Mouse (Mus musculus) limb, embryonic 14.5 days (tissue): ENCODE data around the gene Olfr78. TPM values are rescaled to one million over a fixed set of nuclear protein-coding genes. Genes with fewer than 3 reads are reported as not detected.
A peak's percentile ranks its signal among the peaks of the same experiment; 100 is the strongest.

Source experiments
- ATAC-seq: fragments of 200-750 bp; cut with Nextera tagmentation; 2 replicates; pipeline ENCODE4 v1.8.0; 2017; ENCODE audit warnings: low read depth, moderate number of reproducible peaks, moderate TSS enrichment; ENCODE audit not compliant: low FRiP score
- DNase-seq: peaks from one replicate; pipeline ENCODE4 v3.0.0-alpha.2; 2015; ENCODE audit warnings: low spot score
- H3K27ac ChIP-seq: fragments of 300-500 bp; sonication (generic); replicated peaks from 2 replicates; pipeline ENCODE4 v1.5.1; 2014; ENCODE audit warnings: low read depth, mild to moderate bottlenecking, low read length, moderate library complexity, mixed read lengths
- H3K27me3 ChIP-seq: fragments of 300-500 bp; sonication (generic); 2 replicates; pipeline ENCODE4 v1.6.1; 2014; ENCODE audit warnings: low read length, mixed read lengths; ENCODE audit not compliant: control insufficient read depth, insufficient read depth
- H3K36me3 ChIP-seq: fragments of 300-500 bp; sonication (generic); 2 replicates; pipeline ENCODE4 v1.6.1; 2014; ENCODE audit warnings: mild to moderate bottlenecking, low read length, moderate library complexity, mixed read lengths; ENCODE audit not compliant: control insufficient read depth, insufficient read depth
- H3K4me1 ChIP-seq: fragments of 300-500 bp; sonication (generic); 2 replicates; pipeline ENCODE4 v1.6.1; 2014; ENCODE audit warnings: antibody characterized with exemption, low read length, mixed read lengths; ENCODE audit not compliant: control insufficient read depth, insufficient read depth
- H3K4me2 ChIP-seq: fragments of 300-500 bp; sonication (generic); replicated peaks from 2 replicates; pipeline ENCODE4 v1.6.1; 2014; ENCODE audit warnings: low read depth, mild to moderate bottlenecking, low read length, moderate library complexity; ENCODE audit not compliant: severe bottlenecking
- H3K4me3 ChIP-seq: fragments of 300-500 bp; sonication (generic); replicated peaks from 2 replicates; pipeline ENCODE4 v1.5.1; 2014; ENCODE audit warnings: low read length
- H3K9ac ChIP-seq: fragments of 300-500 bp; sonication (generic); 2 replicates; pipeline ENCODE4 v1.6.1; 2014; ENCODE audit warnings: mild to moderate bottlenecking, low read depth, low read length, moderate library complexity; ENCODE audit not compliant: severe bottlenecking
- H3K9me3 ChIP-seq: fragments of 300-500 bp; sonication (generic); 2 replicates; pipeline ENCODE4 v1.6.1; 2016; ENCODE audit warnings: low read length; ENCODE audit not compliant: control insufficient read depth
- POLR2A ChIP-seq: fragments of 200-500 bp; IDR thresholded peaks from 2 replicates; pipeline ENCODE4 v1.8.0; 2012; ENCODE audit warnings: inconsistent platforms, mild to moderate bottlenecking, moderate library complexity, borderline replicate concordance; ENCODE audit not compliant: insufficient read depth, insufficient read length; ENCODE audit errors: extremely low read depth
- WGBS: fragments of 180-500 bp; shearing (Covaris S2); extraction: QIAGEN DNeasy Blood & Tissue Kit; methylation state at CpG from one replicate; pipeline ENCODE4 v1.1.7; 2014; 5-methylcytosine and 5-hydroxymethylcytosine counted together
- polyA plus RNA-seq, 2 experiments: library from polyadenylated mRNA; depleted of rRNA in 1 of 2; stranded (reverse) in 1 of 2; unstranded in 1 of 2; fragments of >200 nt; fragmentation: Nextera tagmentation in 1 of 2; extraction: Ambion mirVana in 1 of 2; gene quantifications; 2 replicates each; pipeline versions ENCODE4 v1.2.1 to v1.2.3; 2012 to 2014

Gene Olfr78
- polyA plus RNA-seq, 2 experiments = 0.18 to 0.62 TPM

GRCm38 (mm10) chr7:102695358-102696125, 63.7 kb downstream of the Olfr78 start, which contains the start of gene Olfr557:
Gene Olfr557 (plus strand): TSS chr7:102695910.
- no peak for TF ChIP-seq POLR2A
- Histone ChIP-seq H3K4me2 (no peak within 1 kb of the TSS), H3K9ac (no peak within 1 kb of the TSS), H3K9me3 (no peaks in the 10 kb centered on the region), H3K27me3 (no peaks in the 10 kb centered on the region), H3K4me1 (no peaks in the 10 kb centered on the region), H3K36me3 (no peaks in the 10 kb centered on the region), H3K4me3 (no peak within 1 kb of the TSS), H3K27ac (no peak within 1 kb of the TSS)
- no peak for ATAC-seq
- peak; percentile 16 for DNase-seq
- WGBS = 77% methylated on average over 5 of the region's 5 CpGs

Other genes with a start within 250 kb of the Olfr78 start
Only the 30 nearest of the 31 such genes appear.
- not detected in 2 replicates for gene Olfr547, start 224.7 kb downstream of the Olfr78 start, polyA plus RNA-seq (2012; rRNA removed)
- gene Olfr547, start 224.7 kb downstream of the Olfr78 start, polyA plus RNA-seq (2014; fragmentation: Nextera tagmentation; extraction: Ambion mirVana) = not detected in 2 replicates
- not detected in 2 replicates for gene Olfr548-ps1, start 218.6 kb downstream of the Olfr78 start, polyA plus RNA-seq (2012; rRNA removed)
- gene Olfr548-ps1, start 218.6 kb downstream of the Olfr78 start, polyA plus RNA-seq (2014; fragmentation: Nextera tagmentation; extraction: Ambion mirVana) = not detected in 2 replicates
- gene Olfr549, start 209.6 kb downstream of the Olfr78 start, polyA plus RNA-seq (2012; rRNA removed) = not detected in 2 replicates
- not detected in 2 replicates for gene Olfr549, start 209.6 kb downstream of the Olfr78 start, polyA plus RNA-seq (2014; fragmentation: Nextera tagmentation; extraction: Ambion mirVana)
- 3.4 and 4.0 TPM in 2 replicates for gene Trim21, start 194.0 kb downstream of the Olfr78 start, polyA plus RNA-seq (2012; rRNA removed)
- gene Trim21, start 194.0 kb downstream of the Olfr78 start, polyA plus RNA-seq (2014; fragmentation: Nextera tagmentation; extraction: Ambion mirVana) = 0.81 and 1.2 TPM in 2 replicates
- not detected in 2 replicates for gene Olfr550, start 188.0 kb downstream of the Olfr78 start, polyA plus RNA-seq (2012; rRNA removed)
- gene Olfr550, start 188.0 kb downstream of the Olfr78 start, polyA plus RNA-seq (2014; fragmentation: Nextera tagmentation; extraction: Ambion mirVana) = not detected in 2 replicates
- not detected in 2 replicates for gene Olfr551, start 167.6 kb downstream of the Olfr78 start, polyA plus RNA-seq (2012; rRNA removed)
- not detected in 2 replicates for gene Olfr551, start 167.6 kb downstream of the Olfr78 start, polyA plus RNA-seq (2014; fragmentation: Nextera tagmentation; extraction: Ambion mirVana)
- gene Olfr552, start 161.7 kb downstream of the Olfr78 start, polyA plus RNA-seq (2012; rRNA removed) = not detected in 2 replicates
- gene Olfr552, start 161.7 kb downstream of the Olfr78 start, polyA plus RNA-seq (2014; fragmentation: Nextera tagmentation; extraction: Ambion mirVana) = not detected in 2 replicates
- gene Olfr553, start 141.3 kb downstream of the Olfr78 start, polyA plus RNA-seq (2012; rRNA removed) = not detected in 2 replicates
- not detected in 2 replicates for gene Olfr553, start 141.3 kb downstream of the Olfr78 start, polyA plus RNA-seq (2014; fragmentation: Nextera tagmentation; extraction: Ambion mirVana)
- gene Olfr554, start 121.0 kb downstream of the Olfr78 start, polyA plus RNA-seq (2012; rRNA removed) = not detected in 2 replicates
- not detected in 2 replicates for gene Olfr554, start 121.0 kb downstream of the Olfr78 start, polyA plus RNA-seq (2014; fragmentation: Nextera tagmentation; extraction: Ambion mirVana)
- gene Olfr555, start 100.6 kb downstream of the Olfr78 start, polyA plus RNA-seq (2012; rRNA removed) = not detected in 2 replicates
- gene Olfr555, start 100.6 kb downstream of the Olfr78 start, polyA plus RNA-seq (2014; fragmentation: Nextera tagmentation; extraction: Ambion mirVana) = not detected in 2 replicates
- not detected in 2 replicates for gene Olfr556, start 94.6 kb downstream of the Olfr78 start, polyA plus RNA-seq (2012; rRNA removed)
- not detected in 2 replicates for gene Olfr556, start 94.6 kb downstream of the Olfr78 start, polyA plus RNA-seq (2014; fragmentation: Nextera tagmentation; extraction: Ambion mirVana)
- 38.1 and 41.4 TPM in 2 replicates for gene Trim68, start 72.1 kb downstream of the Olfr78 start, polyA plus RNA-seq (2012; rRNA removed)
- 13.4 and 15.3 TPM in 2 replicates for gene Trim68, start 72.1 kb downstream of the Olfr78 start, polyA plus RNA-seq (2014; fragmentation: Nextera tagmentation; extraction: Ambion mirVana)
- gene Olfr557, start 63.6 kb downstream of the Olfr78 start, polyA plus RNA-seq (2012; rRNA removed) = not detected in 2 replicates
- gene Olfr557, start 63.6 kb downstream of the Olfr78 start, polyA plus RNA-seq (2014; fragmentation: Nextera tagmentation; extraction: Ambion mirVana) = not detected in 2 replicates
- gene Olfr558, start 57.3 kb downstream of the Olfr78 start, polyA plus RNA-seq (2012; rRNA removed) = 0.87 and 0.99 TPM in 2 replicates
- 0.33 and 0.37 TPM in 2 replicates for gene Olfr558, start 57.3 kb downstream of the Olfr78 start, polyA plus RNA-seq (2014; fragmentation: Nextera tagmentation; extraction: Ambion mirVana)
- gene Olfr33, start 40.4 kb downstream of the Olfr78 start, polyA plus RNA-seq (2012; rRNA removed) = not detected in 2 replicates
- not detected in 2 replicates for gene Olfr33, start 40.4 kb downstream of the Olfr78 start, polyA plus RNA-seq (2014; fragmentation: Nextera tagmentation; extraction: Ambion mirVana)
- gene Olfr559, start 32.0 kb downstream of the Olfr78 start, polyA plus RNA-seq (2012; rRNA removed) = not detected in 2 replicates
- not detected in 2 replicates for gene Olfr559, start 32.0 kb downstream of the Olfr78 start, polyA plus RNA-seq (2014; fragmentation: Nextera tagmentation; extraction: Ambion mirVana)
- 0.04 and 0.05 TPM in 2 replicates for gene Olfr560, start 105 bp downstream of the Olfr78 start, polyA plus RNA-seq (2012; rRNA removed)
- not detected in 2 replicates for gene Olfr560, start 105 bp downstream of the Olfr78 start, polyA plus RNA-seq (2014; fragmentation: Nextera tagmentation; extraction: Ambion mirVana)
- gene Olfr561, start 11.8 kb upstream of the Olfr78 start, polyA plus RNA-seq (2012; rRNA removed) = not detected in 2 replicates
- gene Olfr561, start 11.8 kb upstream of the Olfr78 start, polyA plus RNA-seq (2014; fragmentation: Nextera tagmentation; extraction: Ambion mirVana) = not detected in 2 replicates
- gene Olfr564, start 44.0 kb upstream of the Olfr78 start, polyA plus RNA-seq (2012; rRNA removed) = not detected in 2 replicates
- not detected in 2 replicates for gene Olfr564, start 44.0 kb upstream of the Olfr78 start, polyA plus RNA-seq (2014; fragmentation: Nextera tagmentation; extraction: Ambion mirVana)
- not detected in 2 replicates for gene Olfr566, start 99.3 kb upstream of the Olfr78 start, polyA plus RNA-seq (2012; rRNA removed)
- not detected in 2 replicates for gene Olfr566, start 99.3 kb upstream of the Olfr78 start, polyA plus RNA-seq (2014; fragmentation: Nextera tagmentation; extraction: Ambion mirVana)
- gene Olfr568, start 117.7 kb upstream of the Olfr78 start, polyA plus RNA-seq (2012; rRNA removed) = not detected in 2 replicates
- gene Olfr568, start 117.7 kb upstream of the Olfr78 start, polyA plus RNA-seq (2014; fragmentation: Nextera tagmentation; extraction: Ambion mirVana) = not detected in 2 replicates
- not detected in 2 replicates for gene Olfr569, start 131.4 kb upstream of the Olfr78 start, polyA plus RNA-seq (2012; rRNA removed)
- not detected in 2 replicates for gene Olfr569, start 131.4 kb upstream of the Olfr78 start, polyA plus RNA-seq (2014; fragmentation: Nextera tagmentation; extraction: Ambion mirVana)
- gene Olfr570, start 135.1 kb upstream of the Olfr78 start, polyA plus RNA-seq (2012; rRNA removed) = not detected in 2 replicates
- gene Olfr570, start 135.1 kb upstream of the Olfr78 start, polyA plus RNA-seq (2014; fragmentation: Nextera tagmentation; extraction: Ambion mirVana) = not detected in 2 replicates
- not detected in 2 replicates for gene Olfr571, start 158.1 kb upstream of the Olfr78 start, polyA plus RNA-seq (2012; rRNA removed)
- gene Olfr571, start 158.1 kb upstream of the Olfr78 start, polyA plus RNA-seq (2014; fragmentation: Nextera tagmentation; extraction: Ambion mirVana) = not detected in 2 replicates
- not detected in 2 replicates for gene Olfr572, start 164.9 kb upstream of the Olfr78 start, polyA plus RNA-seq (2012; rRNA removed)
- not detected in 2 replicates for gene Olfr572, start 164.9 kb upstream of the Olfr78 start, polyA plus RNA-seq (2014; fragmentation: Nextera tagmentation; extraction: Ambion mirVana)
- gene Olfr573-ps1, start 183.1 kb upstream of the Olfr78 start, polyA plus RNA-seq (2012; rRNA removed) = not detected in 2 replicates
- gene Olfr573-ps1, start 183.1 kb upstream of the Olfr78 start, polyA plus RNA-seq (2014; fragmentation: Nextera tagmentation; extraction: Ambion mirVana) = not detected in 2 replicates
- not detected in 2 replicates for gene Olfr574, start 189.0 kb upstream of the Olfr78 start, polyA plus RNA-seq (2012; rRNA removed)
- not detected in 2 replicates for gene Olfr574, start 189.0 kb upstream of the Olfr78 start, polyA plus RNA-seq (2014; fragmentation: Nextera tagmentation; extraction: Ambion mirVana)
- gene Olfr575, start 199.3 kb upstream of the Olfr78 start, polyA plus RNA-seq (2012; rRNA removed) = not detected in 2 replicates
- not detected in 2 replicates for gene Olfr575, start 199.3 kb upstream of the Olfr78 start, polyA plus RNA-seq (2014; fragmentation: Nextera tagmentation; extraction: Ambion mirVana)
- gene Olfr576, start 203.2 kb upstream of the Olfr78 start, polyA plus RNA-seq (2012; rRNA removed) = not detected in 2 replicates
- not detected in 2 replicates for gene Olfr576, start 203.2 kb upstream of the Olfr78 start, polyA plus RNA-seq (2014; fragmentation: Nextera tagmentation; extraction: Ambion mirVana)
- not detected in 2 replicates for gene Olfr577, start 216.5 kb upstream of the Olfr78 start, polyA plus RNA-seq (2012; rRNA removed)
- not detected in 2 replicates for gene Olfr577, start 216.5 kb upstream of the Olfr78 start, polyA plus RNA-seq (2014; fragmentation: Nextera tagmentation; extraction: Ambion mirVana)